Mouse (Mus musculus) heart, postnatal 4 days (tissue): ENCODE measurements around the gene H2-Q4. TPM values are rescaled to one million over a fixed set of nuclear protein-coding genes. Genes with fewer than 3 reads are reported as not detected.
"Not testable (repeated sequence)": the region's sequence is repeated elsewhere in the genome, so short reads cannot be mapped to it uniquely, and the experiment has no call there.

Experiments used
- DNase-seq: peaks from one replicate; pipeline ENCODE4 v3.0.0; 2021
- total RNA-seq, 2 experiments: library from RNA; stranded (reverse); gene quantifications; 2 replicates each; pipeline ENCODE4 v1.2.3; 2021

H2-Q4 gene
- total RNA-seq: 1 to 10 TPM; 8.0 TPM

GRCm38 (mm10) chr17:35379369-35379728 is at the start of gene H2-Q4:
TSS of gene H2-Q4 (plus strand) at chr17:35379617.
- peak; percentile 91 for DNase-seq

DNA sequence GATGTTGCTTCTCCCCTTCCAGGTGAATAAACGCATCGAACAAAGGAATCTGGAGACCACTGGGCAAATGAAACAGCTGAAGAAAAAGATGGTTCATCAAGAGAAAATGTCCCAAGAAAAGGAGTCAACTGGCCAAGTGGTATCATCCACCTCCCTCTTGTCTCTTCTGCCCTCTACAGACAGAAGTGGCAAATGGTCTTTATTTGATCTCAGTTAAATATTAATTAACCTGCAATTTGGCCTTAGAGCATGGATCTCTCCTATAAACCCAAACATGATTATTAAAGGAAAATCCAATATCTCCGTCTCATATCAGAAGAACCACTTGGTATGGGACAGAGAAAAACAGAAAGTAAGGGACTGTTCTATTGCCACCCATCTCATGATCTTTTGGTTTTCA is 49.7 kb upstream of the H2-Q4 start:
- DNase-seq: peak; percentile 0

GRCm38 (mm10) chr17:35331546-35331945 is 47.9 kb upstream of the H2-Q4 start:
- DNase-seq: not testable (repeated sequence)

DNA sequence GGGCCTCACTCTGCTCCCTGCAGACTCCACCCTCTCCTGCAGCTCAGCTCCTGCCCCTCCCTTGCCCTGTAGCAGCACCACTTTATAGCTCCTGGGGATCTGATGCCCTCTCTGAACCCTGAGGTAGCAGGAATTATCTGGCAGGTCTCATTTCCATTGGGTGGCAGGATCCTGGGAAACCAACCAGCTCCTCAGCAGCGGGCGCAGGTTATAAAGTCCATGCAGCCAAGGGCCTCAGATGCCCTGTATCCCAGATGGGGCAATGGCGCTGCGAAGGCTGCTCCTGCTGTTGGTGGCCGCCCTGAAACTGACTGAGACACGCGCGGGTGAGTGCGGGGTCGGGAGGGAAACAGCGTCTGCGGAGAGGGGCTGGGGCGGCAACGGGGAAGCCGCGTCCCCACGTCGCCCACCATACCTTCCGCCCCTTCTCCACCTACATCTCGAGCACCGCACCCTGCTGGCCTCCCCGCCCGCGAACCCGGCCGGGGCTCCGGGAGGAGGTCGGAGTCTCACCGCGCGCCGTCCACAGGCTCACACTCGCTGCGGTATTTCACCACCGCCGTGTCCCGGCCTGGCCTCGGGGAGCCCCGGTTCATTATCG is 37.2 kb upstream of the H2-Q4 start, which contains the start of gene H2-Q2:
Gene H2-Q2, plus strand, starts transcription at position 172 of the 601 bp plus-strand sequence.
- DNase-seq: no peak

GRCm38 (mm10) chr17:35342711-35343476 is 36.5 kb upstream of the H2-Q4 start:
- no peak for DNase-seq

- DNase-seq: not testable (repeated sequence)
Observed at GRCm38 (mm10) chr17:35347659-35348058, 31.8 kb upstream of the H2-Q4 start.

DNA sequence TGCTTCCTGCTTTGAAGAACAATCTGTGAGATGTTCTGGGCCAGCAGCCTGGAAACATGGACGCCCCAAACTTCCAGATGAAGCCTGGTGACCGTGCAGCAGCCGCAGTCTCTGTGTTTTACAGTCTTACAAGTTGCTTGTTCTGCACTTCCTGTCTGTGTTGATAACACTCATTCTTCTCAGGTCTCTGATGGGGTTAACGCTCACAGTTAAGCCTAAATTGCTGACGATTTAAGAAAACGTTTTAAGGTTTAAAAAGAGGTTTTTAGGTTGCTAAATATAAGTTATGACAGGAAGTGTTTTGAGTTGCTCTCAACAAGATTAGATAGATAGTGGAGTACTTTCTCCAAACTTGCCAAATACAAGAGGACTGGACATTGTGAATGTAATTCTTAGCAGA is 26.1 kb upstream of the H2-Q4 start:
- DNase-seq: not testable (repeated sequence)

DNA sequence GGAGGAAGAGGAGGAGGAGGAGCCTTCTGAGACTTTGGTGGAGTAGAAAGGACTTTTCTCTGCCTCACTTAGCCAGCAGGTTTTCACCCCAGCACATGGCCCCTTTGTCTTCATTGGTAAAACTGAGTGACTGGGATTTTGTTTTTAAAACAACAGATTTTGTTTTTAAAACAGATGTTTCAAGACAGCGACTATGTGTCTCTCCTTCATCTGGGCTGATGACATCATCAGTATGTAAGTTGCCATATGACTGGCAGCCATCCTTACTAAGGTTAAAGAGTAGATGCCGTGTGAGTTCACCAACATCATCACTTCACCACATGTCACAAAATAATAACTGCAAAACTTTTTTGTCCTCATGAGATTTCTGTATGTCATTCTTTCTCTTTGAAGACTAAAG is 25.3 kb upstream of the H2-Q4 start:
- no peak for DNase-seq

DNA sequence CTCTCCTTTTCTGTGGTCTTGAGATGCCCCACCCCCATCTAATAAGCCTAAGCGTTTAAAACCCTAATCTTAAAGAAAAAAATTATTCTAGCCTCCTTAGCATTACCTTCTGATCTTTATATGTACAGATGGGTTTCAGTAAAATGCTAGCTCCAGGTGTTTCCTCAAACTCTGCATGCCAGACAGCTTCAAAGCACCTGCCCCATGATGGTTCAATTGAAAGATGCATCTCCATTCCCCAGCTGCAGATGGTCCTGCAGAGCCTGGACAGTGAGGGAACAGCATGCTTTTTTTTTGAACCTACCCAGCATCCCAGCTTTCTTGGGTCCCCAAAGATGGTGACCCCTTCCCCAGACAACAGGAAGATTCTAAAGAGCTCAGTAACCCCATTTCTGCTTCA is 22.3 kb upstream of the H2-Q4 start:
- DNase-seq: no peak

DNA sequence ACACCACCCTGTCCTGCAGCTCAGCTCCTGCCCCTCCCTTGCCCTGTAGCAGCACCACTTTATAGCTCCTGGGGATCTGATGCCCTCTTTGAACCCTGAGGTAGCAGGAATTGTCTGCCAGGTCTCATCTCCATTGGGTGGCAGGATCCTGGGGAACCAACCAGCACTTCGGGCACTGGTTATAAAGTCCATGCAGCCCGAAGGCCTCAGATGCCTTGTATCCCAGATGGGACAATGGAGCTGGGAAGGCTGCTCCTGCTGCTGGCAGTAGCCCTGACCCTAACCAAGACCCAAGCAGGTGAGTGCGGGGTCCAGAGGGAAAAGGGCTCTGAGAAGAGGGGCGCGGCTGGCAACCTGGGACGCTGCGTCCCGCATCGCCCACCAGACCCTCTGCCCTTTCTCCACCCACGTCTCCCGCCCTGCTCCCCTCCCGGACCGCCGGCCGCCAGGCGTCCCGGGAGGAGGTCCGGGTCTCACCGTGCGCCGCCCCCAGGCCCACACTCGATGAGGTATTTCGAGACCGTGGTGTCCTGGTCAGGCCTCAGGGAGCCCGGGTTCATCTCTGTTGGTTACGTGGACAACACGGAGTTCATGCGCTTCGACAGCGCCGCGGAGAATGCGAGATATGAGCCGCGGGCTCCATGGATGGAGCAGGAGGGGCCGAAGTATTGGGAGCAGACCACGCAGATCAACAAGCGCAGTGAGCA is 20.5 kb upstream of the H2-Q4 start:
- DNase-seq: no peak

DNA sequence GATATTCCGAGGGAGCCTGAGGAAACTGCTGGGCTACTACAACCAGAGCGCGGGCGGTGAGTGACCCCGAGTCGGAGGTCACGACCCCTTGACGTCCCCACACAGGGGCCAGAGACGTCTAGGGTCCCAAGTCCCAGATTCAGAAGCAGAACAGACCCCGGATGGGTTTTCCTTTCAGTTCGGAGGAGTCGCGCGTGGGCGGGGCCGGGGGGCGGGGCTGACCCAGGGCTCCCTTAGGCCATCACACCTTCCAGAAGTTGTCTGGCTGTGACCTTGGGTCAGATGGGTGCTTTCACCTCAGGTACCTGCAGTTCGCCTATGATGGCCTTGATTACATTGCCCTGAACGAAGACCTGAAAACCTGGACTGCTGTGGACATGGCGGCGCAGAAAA is 20.0 kb upstream of the H2-Q4 start:
- no peak for DNase-seq

DNA sequence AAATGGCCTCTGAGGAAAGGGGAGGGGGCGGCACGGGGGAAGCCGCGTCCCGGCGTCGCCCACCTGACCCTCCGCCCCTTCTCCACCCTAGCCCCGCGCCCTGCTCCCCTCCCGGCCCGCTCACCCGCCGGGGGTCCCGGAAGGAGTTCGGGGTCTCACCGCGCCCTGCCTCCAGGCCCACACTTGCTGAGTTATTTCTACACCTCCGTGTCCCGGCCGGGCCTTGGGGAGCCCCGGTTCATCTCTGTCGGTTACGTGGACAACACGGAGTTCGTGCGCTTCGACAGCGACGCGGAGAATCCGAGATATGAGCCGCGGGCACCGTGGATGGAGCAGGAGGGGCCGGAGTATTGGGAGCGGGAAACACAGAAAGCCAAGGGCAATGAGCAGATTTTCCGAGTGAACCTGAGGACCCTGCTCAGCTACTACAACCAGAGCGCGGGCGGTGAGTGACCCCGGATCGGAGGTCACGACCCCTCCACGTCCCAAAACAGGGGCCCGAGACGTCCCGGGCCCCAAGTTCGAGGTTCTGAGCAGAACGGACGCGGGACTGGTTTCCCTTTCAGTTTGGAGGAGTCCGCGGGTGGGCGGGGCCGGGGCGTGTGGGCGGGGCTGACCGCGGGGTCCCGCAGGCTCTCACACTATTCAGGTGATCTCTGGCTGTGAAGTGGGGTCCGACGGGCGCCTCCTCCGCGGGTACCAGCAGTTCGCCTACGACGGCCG is 473 bp downstream of the H2-Q4 start:
- peak; percentile 27 for DNase-seq

DNA sequence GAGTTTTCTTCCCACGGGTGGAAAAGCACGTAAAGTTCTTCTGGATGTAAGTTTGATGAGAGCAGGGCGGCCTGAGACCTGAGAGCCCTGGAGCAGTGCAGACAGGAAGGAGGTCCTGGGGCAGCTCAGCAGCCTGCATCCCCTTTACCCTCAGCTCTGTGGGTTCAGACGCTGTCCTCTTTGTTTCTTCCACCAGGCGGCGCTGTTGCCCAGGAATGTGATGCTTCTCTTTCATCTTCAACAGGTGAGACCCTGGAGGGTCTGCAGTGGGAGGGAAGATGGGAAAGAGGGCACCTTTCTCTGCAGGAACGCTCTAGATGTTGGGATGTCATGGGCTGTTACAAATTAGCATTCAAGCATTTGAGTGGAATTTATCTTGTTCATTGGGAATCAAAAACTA is 10.4 kb downstream of the H2-Q4 start:
- peak; percentile 41 for DNase-seq

GRCm38 (mm10) chr17:35392671-35393070 is 13.3 kb downstream of the H2-Q4 start:
- DNase-seq: not testable (repeated sequence)

DNA sequence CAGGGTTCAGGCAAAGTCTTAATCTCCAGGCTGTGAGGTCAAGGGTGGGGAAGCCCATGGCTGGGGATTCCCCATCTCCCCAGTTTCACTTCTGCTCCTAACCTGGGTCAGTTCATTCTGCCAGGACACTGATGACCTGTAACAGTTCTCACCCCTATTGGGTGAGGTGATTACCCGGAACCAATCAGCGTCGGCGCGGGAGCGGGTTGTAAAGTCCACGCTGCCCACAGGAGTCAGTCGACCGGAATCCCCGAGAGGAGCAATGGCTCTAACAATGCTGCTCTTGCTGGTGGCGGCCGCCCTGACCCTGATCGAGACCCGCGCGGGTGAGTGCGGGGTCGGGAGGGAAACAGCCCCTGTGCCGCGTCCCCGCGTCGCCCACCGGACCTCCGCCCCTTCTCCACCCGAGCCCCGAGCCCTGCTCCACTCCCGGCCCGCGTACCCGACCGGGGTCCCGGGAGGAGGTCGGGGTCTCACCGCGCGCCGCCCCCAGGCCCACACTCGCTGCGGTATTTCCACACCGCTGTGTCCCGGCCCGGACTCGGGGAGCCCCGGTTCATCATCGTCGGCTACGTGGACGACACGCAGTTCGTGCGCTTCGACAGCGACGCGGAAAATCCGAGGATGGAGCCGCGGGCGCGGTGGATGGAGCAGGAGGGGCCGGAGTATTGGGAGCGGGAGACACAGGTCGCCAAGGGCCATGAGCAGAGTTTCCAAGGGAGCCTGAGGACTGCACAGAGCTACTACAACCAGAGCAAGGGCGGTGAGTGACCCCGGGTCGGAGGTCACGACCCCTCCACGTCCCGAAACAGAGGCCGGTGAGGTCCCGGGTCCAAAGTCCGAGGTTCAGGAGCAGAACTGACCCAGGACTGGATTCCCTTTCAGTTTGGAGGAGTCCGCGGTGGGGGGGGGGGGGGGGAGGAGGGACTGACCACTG is 14.7 kb downstream of the H2-Q4 start:
- DNase-seq: not testable (repeated sequence)

DNA sequence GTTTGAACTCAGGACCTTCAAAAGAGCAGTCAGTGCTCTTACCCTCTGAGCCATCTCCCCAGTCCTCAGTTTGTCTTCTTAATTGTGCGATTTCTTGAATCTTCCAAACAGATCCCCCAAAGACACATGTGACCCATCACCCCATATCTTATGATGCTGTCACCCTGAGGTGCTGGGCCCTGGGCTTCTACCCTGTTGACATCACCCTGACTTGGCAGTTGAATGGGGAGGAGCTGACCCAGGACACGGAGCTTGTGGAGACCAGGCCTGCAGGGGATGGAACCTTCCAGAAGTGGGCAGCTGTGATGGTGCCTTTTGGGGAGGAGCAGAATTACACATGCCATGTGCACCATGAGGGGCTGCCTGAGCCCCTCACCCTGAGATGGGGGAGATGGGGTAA is 17.5 kb downstream of the H2-Q4 start:
- DNase-seq: not testable (repeated sequence)

DNA sequence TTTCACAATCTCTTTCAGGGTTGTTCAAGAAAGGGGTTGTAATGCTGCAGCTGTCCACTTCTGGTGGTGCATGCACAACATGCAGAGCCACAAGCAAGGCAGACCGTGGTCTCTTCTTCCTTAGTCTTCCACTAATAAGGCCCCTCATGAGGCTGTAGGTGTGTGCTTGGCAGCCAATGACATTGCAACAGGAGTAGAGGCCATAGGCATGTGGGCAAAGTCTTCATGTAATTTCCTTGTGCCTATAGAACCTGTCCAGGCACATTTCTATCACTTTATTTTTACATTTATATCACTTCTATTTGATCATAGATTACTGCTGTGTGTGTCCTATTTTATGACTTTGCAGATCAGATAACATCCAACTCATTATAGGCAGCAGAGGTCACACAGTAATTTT is 33.6 kb downstream of the H2-Q4 start:
- DNase-seq: not testable (repeated sequence)

- not testable (repeated sequence) for DNase-seq
Observed at GRCm38 (mm10) chr17:35415273-35416129, 36.1 kb downstream of the H2-Q4 start.

GRCm38 (mm10) chr17:35418772-35419171 is 39.4 kb downstream of the H2-Q4 start:
- no peak for DNase-seq

- not testable (repeated sequence) for DNase-seq
Observed at GRCm38 (mm10) chr17:35419564-35419963, 40.1 kb downstream of the H2-Q4 start.
